Mouse (Mus musculus) neural tube, embryonic 11.5 days (tissue): ENCODE data around the gene Gm11541. TPM values are rescaled to one million over a fixed set of nuclear protein-coding genes. Genes with fewer than 3 reads are reported as not detected.
"Not testable (repeated sequence)": the region's sequence is repeated elsewhere in the genome, so short reads cannot be mapped to it uniquely, and the experiment has no call there.

Source experiments
- ATAC-seq: fragments of 200-750 bp; cut with Nextera tagmentation; 2 replicates; pipeline ENCODE4 v1.8.0; 2017; ENCODE audit warnings: moderate number of reproducible peaks, mild to moderate bottlenecking, moderate TSS enrichment, moderate library complexity; ENCODE audit not compliant: insufficient read depth, low FRiP score, low TSS enrichment
- DNase-seq: peaks from one replicate; pipeline ENCODE4 v3.0.0-alpha.2; 2015; ENCODE audit warnings: low spot score
- H3K27ac ChIP-seq: fragments of 300-500 bp; sonication (generic); 2 replicates; pipeline ENCODE4 v1.5.1; 2014; ENCODE audit warnings: low read depth, mild to moderate bottlenecking, low read length
- H3K27me3 ChIP-seq: fragments of 300-500 bp; sonication (generic); 2 replicates; pipeline ENCODE4 v1.6.1; 2014; ENCODE audit warnings: mild to moderate bottlenecking, low read length, mixed read lengths; ENCODE audit not compliant: control insufficient read depth, insufficient read depth
- H3K36me3 ChIP-seq: fragments of 300-500 bp; sonication (generic); 2 replicates; pipeline ENCODE4 v1.6.1; 2014; ENCODE audit warnings: mild to moderate bottlenecking, low read length, moderate library complexity, mixed read lengths; ENCODE audit not compliant: control insufficient read depth, insufficient read depth
- H3K4me1 ChIP-seq: fragments of 300-500 bp; sonication (generic); 2 replicates; pipeline ENCODE4 v1.6.1; 2014; ENCODE audit warnings: low read length, mixed read lengths; ENCODE audit not compliant: control insufficient read depth, insufficient read depth
- H3K4me2 ChIP-seq: fragments of 300-500 bp; sonication (generic); 2 replicates; pipeline ENCODE4 v1.6.1; 2014; ENCODE audit warnings: low read depth, mild to moderate bottlenecking, moderate library complexity
- H3K4me3 ChIP-seq: fragments of 300-500 bp; sonication (generic); 2 replicates; pipeline ENCODE4 v1.5.1; 2014; ENCODE audit warnings: low read depth, low read length
- H3K9ac ChIP-seq: fragments of 300-500 bp; sonication (generic); 2 replicates; pipeline ENCODE4 v1.6.1; 2014; ENCODE audit warnings: mild to moderate bottlenecking, low read length
- H3K9me3 ChIP-seq: fragments of 300-500 bp; sonication (generic); 2 replicates; pipeline ENCODE4 v1.6.1; 2016; ENCODE audit warnings: low read length; ENCODE audit not compliant: control insufficient read depth
- WGBS: fragments of 180-500 bp; shearing (Covaris S2); extraction: QIAGEN DNeasy Blood & Tissue Kit; methylation state at CpG from one replicate; pipeline ENCODE4 v1.1.7; 2014; 5-methylcytosine and 5-hydroxymethylcytosine counted together
- polyA plus RNA-seq: library from polyadenylated mRNA; unstranded; fragments of >200 nt; fragmentation: Nextera tagmentation; extraction: Ambion mirVana; gene quantifications from 2 replicates; pipeline ENCODE4 v1.2.1, GENCODE M21; 2014

Gene Gm11541
- polyA plus RNA-seq, 1 experiment from 2014 or later = not detected

DNA sequence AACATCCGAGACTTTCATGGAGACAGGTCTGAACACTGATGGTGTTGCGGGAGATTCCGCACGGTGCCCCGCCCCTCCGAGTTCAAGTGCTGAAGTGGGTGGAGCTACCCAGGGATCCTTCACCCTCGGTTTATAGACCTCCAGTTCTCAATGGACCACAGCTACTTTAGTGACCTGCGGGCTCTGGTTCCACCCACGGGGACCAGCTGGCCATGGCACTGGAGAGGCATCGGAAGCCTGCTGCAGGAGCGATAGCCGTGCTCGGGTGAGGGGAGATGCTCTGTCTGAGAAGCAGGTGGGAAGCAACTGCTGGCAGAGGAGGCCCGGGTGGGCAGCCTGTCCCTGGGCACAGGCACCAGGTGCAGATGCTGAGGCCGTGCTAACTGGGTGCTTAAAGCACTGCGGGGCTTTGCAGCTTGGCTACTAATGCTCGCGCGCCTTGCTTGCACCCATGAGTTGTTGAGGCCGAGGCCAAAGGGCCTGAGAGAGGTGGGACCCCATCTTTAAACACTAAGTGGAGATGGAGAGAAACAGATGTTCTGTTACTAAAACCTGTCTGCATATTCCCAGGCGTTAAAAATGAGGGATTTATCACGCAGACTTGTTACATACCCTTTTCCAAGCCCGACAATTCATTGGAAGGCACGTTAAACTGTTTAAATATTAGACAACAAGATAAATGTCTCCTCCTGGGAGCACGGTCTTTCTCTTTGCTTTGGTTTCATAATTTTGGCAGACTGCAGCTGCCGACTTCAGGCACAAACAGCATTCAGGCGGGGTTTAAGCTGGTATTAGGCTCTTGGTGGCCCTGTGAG, 2.7 kb downstream of the Gm11541 start:
- 57% methylated on average over 27 of the region's 27 CpGs for WGBS
- H3K9ac ChIP-seq = no peak overlapping the region
- ATAC-seq (no peak), DNase-seq (no peak)
- H3K36me3 ChIP-seq = no peaks in the 10 kb centered on the region
- H3K4me2 ChIP-seq = no peak overlapping the region
- no peak overlapping the region for H3K4me3 ChIP-seq
- H3K27me3 ChIP-seq = no peaks in the 10 kb centered on the region
- H3K4me1 ChIP-seq = no peaks in the 10 kb centered on the region
- H3K9me3 ChIP-seq = no peaks in the 10 kb centered on the region
- H3K27ac ChIP-seq = no peak overlapping the region

- 88% methylated on average over 3 of the region's 3 CpGs for WGBS
- no peaks in the 10 kb centered on the region for H3K9me3 ChIP-seq
- H3K4me1 ChIP-seq = no peaks in the 10 kb centered on the region
- H3K4me3 ChIP-seq = no peak overlapping the region
- no peaks in the 10 kb centered on the region for H3K36me3 ChIP-seq
- ATAC-seq = no peak
- no peak for DNase-seq
- no peak overlapping the region for H3K4me2 ChIP-seq
- H3K27ac ChIP-seq = no peak overlapping the region
- no peak overlapping the region for H3K9ac ChIP-seq
- no peaks in the 10 kb centered on the region for H3K27me3 ChIP-seq
Measured at GRCm38 (mm10) chr11:94699399-94699798, 4.9 kb downstream of the Gm11541 start.

- no peaks in the 10 kb centered on the region for H3K4me1 ChIP-seq
- H3K9ac ChIP-seq = no peak overlapping the region
- H3K27ac ChIP-seq = no peak overlapping the region
- DNase-seq = no peak
- H3K4me3 ChIP-seq = no peak overlapping the region
- no peak for ATAC-seq
- no peaks in the 10 kb centered on the region for H3K36me3 ChIP-seq
- WGBS = 44% methylated on average over 13 of the region's 13 CpGs
- no peaks in the 10 kb centered on the region for H3K9me3 ChIP-seq
- no peaks in the 10 kb centered on the region for H3K27me3 ChIP-seq
- H3K4me2 ChIP-seq = no peak overlapping the region
Measured at GRCm38 (mm10) chr11:94697703-94698464, 6.4 kb downstream of the Gm11541 start.

GRCm38 (mm10) chr11:94697140-94697539, 7.2 kb downstream of the Gm11541 start:
- no peak overlapping the region for H3K4me3 ChIP-seq
- no peaks in the 10 kb centered on the region for H3K9me3 ChIP-seq
- no peak overlapping the region for H3K27ac ChIP-seq
- no peaks in the 10 kb centered on the region for H3K4me1 ChIP-seq
- no peaks in the 10 kb centered on the region for H3K27me3 ChIP-seq
- DNase-seq (no peak), ATAC-seq (no peak)
- no peak overlapping the region for H3K4me2 ChIP-seq
- no peaks in the 10 kb centered on the region for H3K36me3 ChIP-seq
- no peak overlapping the region for H3K9ac ChIP-seq
- WGBS = 94% methylated on average over 2 of the region's 2 CpGs

GRCm38 (mm10) chr11:94695508-94695907, 8.8 kb downstream of the Gm11541 start:
- Histone ChIP-seq H3K4me1 (no peaks in the 10 kb centered on the region), H3K27ac (no peak overlapping the region), H3K9ac (no peak overlapping the region), H3K27me3 (no peaks in the 10 kb centered on the region), H3K4me3 (no peak overlapping the region), H3K9me3 (no peaks in the 10 kb centered on the region), H3K4me2 (no peak overlapping the region), H3K36me3 (no peaks in the 10 kb centered on the region)
- 88% methylated on average over 6 of the region's 6 CpGs for WGBS
- DNase-seq (no peak), ATAC-seq (no peak)

- ATAC-seq, H3K9me3 ChIP-seq, H3K27me3 ChIP-seq, H3K4me2 ChIP-seq, DNase-seq, H3K9ac ChIP-seq, H3K27ac ChIP-seq, H3K4me1 ChIP-seq, H3K4me3 ChIP-seq, H3K36me3 ChIP-seq: not testable (repeated sequence)
Measured at GRCm38 (mm10) chr11:94692502-94692901, 11.8 kb downstream of the Gm11541 start.

GRCm38 (mm10) chr11:94687178-94687577, 17.1 kb downstream of the Gm11541 start:
- WGBS = 88% methylated on average over 6 of the region's 6 CpGs
- Histone ChIP-seq H3K9ac (no peak overlapping the region), H3K27ac (no peak overlapping the region), H3K27me3 (no peaks in the 10 kb centered on the region), H3K36me3 (no peaks in the 10 kb centered on the region), H3K4me2 (no peak overlapping the region), H3K4me3 (no peak overlapping the region), H3K9me3 (no peaks in the 10 kb centered on the region), H3K4me1 (no peaks in the 10 kb centered on the region)
- ATAC-seq = no peak
- DNase-seq = no peak

- ATAC-seq (no peak), DNase-seq (no peak)
- Histone ChIP-seq H3K9me3 (no peaks in the 10 kb centered on the region), H3K36me3 (no peaks in the 10 kb centered on the region), H3K4me2 (no peak overlapping the region), H3K9ac (no peak overlapping the region), H3K27me3 (no peaks in the 10 kb centered on the region), H3K4me3 (no peak overlapping the region), H3K4me1 (no peaks in the 10 kb centered on the region), H3K27ac (no peak overlapping the region)
- WGBS = 81% methylated on average over 7 of the region's 7 CpGs
Measured at GRCm38 (mm10) chr11:94682427-94682826, 21.9 kb downstream of the Gm11541 start.

DNA sequence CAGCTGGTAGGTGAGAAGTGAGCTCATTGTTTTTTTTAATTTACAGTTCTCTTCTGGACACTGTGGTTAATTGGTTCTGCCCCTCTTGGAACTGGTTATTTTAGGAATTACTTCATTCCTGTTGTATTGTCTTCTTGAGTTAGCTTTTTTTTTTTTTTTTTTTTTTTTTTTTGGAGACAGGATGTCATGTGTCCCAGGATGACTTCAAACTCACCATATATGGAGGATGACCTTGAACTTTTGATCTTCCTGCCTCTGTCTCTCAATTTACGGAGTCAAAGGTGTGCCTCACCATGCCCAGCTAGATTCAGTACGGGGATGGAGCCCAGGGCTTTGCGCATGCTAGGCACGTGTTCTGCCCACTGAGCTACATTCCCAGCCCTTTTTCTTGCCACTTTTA, 22.7 kb downstream of the Gm11541 start:
- Histone ChIP-seq H3K4me2 (no peak overlapping the region), H3K4me1 (peaks cover under 1% of the 10 kb centered on the region), H3K9ac (no peak overlapping the region), H3K4me3 (no peak overlapping the region), H3K36me3 (no peaks in the 10 kb centered on the region), H3K27ac (no peak overlapping the region), H3K27me3 (no peaks in the 10 kb centered on the region), H3K9me3 (no peaks in the 10 kb centered on the region)
- no peak for DNase-seq
- no peak for ATAC-seq
- 84% methylated on average over 4 of the region's 4 CpGs for WGBS
